ENCODE assay signal across 9 mouse cellular contexts in genomic region chr3:53656328-53656877, GRCm38 (mm10). TPM values are rescaled to one million over a fixed set of nuclear protein-coding genes. Genes with fewer than 3 reads are reported as not detected.
DNase-seq lines count a peak whose midpoint lies in the region; ATAC-seq and TF ChIP-seq lines count a peak whose summit lies in the region.
"Had no signal": no experiment of that assay in that cellular context is flagged by ENCODE, and none has a peak within 500 bp of the region (broad histone marks: within the 10 kb centered on the region; RNA-seq: fewer than 3 reads in every experiment).

No protein-coding gene starts in this region.

- no peak for TF ChIP-seq POLR2A in brain, embryonic 14.5 days (IDR thresholded peaks at IDR 0.05; ENCODE audit: borderline replicate concordance, extremely low read depth, insufficient read depth, insufficient read length, poor library complexity, severe bottlenecking)

- TF ChIP-seq CTCF in brain, embryonic 14.5 days (IDR thresholded peaks at IDR 0.05; ENCODE audit: borderline replicate concordance, extremely low read depth, insufficient read depth, insufficient read length), result no peak

- peak overlapping the region; percentile 52; the same call in 1 of the 2 replicates for H3K27ac ChIP-seq in heart, embryonic 12.5 days (ENCODE audit: poor library complexity, severe bottlenecking)
- no peak overlapping the region for H3K27ac ChIP-seq in liver, embryonic 15.5 days (replicated peaks)

- peak overlapping the region; percentile 63 for H3K9ac ChIP-seq in heart, embryonic 12.5 days
- H3K9ac ChIP-seq in liver, embryonic 15.5 days, result no peak overlapping the region

- WGBS in heart, embryonic 12.5 days, result 2% methylated on average over 42 of the region's 42 CpGs
- WGBS in liver, embryonic 15.5 days (ENCODE audit: insufficient replicate concordance), result 1% methylated on average over 42 of the region's 42 CpGs

- peaks cover 12% of the 10 kb centered on the region for H3K4me1 ChIP-seq in heart, embryonic 12.5 days (replicated peaks)
- H3K4me1 ChIP-seq in liver, embryonic 15.5 days (replicated peaks), result no peaks in the 10 kb centered on the region; the same call in 1 of the 2 replicates

- H3K27me3 ChIP-seq in heart, embryonic 12.5 days (replicated peaks), result peaks cover 16% of the 10 kb centered on the region
- H3K27me3 ChIP-seq in liver, embryonic 15.5 days, result peaks cover 43% of the 10 kb centered on the region

- H3K36me3 ChIP-seq in heart, embryonic 12.5 days, result peaks cover 27% of the 10 kb centered on the region
- H3K36me3 ChIP-seq in liver, embryonic 15.5 days (replicated peaks), result no peaks in the 10 kb centered on the region

- no peak for DNase-seq in heart, adult 8-10 months (ENCODE audit: low spot score)
- DNase-seq in brain, embryonic 14.5 days (ENCODE audit: low read depth), result peak; percentile 37
- peak; percentile 25 for DNase-seq in right cerebral cortex, postnatal 4 days
- no peak for DNase-seq in testis, postnatal 10 days (ENCODE audit: low spot score)
- no peak for DNase-seq in thymus, postnatal 14 days

- peaks cover 12% of the 10 kb centered on the region for H3K9me3 ChIP-seq in heart, embryonic 12.5 days (replicated peaks)
- no peaks in the 10 kb centered on the region; the same call in 1 of the 2 replicates for H3K9me3 ChIP-seq in liver, embryonic 15.5 days (replicated peaks)

- peak overlapping the region; percentile 62 for H3K4me3 ChIP-seq in heart, embryonic 12.5 days
- peak overlapping the region; percentile 44 for H3K4me3 ChIP-seq in liver, embryonic 15.5 days (replicated peaks)

- peak overlapping the region; percentile 93 for H3K4me2 ChIP-seq in heart, embryonic 12.5 days
- H3K4me2 ChIP-seq in liver, embryonic 15.5 days, result peak overlapping the region; percentile 62

- ATAC-seq in heart, embryonic 12.5 days (ENCODE audit: insufficient number of reproducible peaks, low FRiP score), result no peak; the same call in 1 of the 2 replicates
- ATAC-seq in granulocyte monocyte progenitor cell, adult 5-6 weeks (replicated peaks; ENCODE audit: poor library complexity, severe bottlenecking), result peak; percentile 43; the same call in 1 of the 2 replicates
- no peak for ATAC-seq in liver, embryonic 15.5 days (ENCODE audit: insufficient read depth)

RNA-seq across cellular contexts. Expression of gene Frem2, which starts 0.8 kb away (rescaled TPM):
- 7.0 and 7.9 TPM in 2 replicates for polyA plus RNA-seq in heart, embryonic 12.5 days (2016; fragmentation: Nextera tagmentation; extraction: Ambion mirVana)
- 1 to 10 TPM; 1.1 to 4.9 (median 3.5) TPM for total RNA-seq in heart, adult 8-10 months (2022)
- polyA plus RNA-seq in brain, embryonic 14.5 days (2012; rRNA removed), result 2.5 and 5.8 TPM in 2 replicates
- total RNA-seq in granulocyte monocyte progenitor cell, adult 5-6 weeks (2014; fragmentation: Nextera tagmentation), result not detected in 2 replicates
- not detected in 2 replicates for total RNA-seq in granulocyte monocyte progenitor cell, adult 5-6 weeks (2017)
- polyA plus RNA-seq in liver, embryonic 15.5 days (2015; fragmentation: Nextera tagmentation; extraction: Ambion mirVana), result 0.30 and 0.33 TPM in 2 replicates
- total RNA-seq: MEL had no signal

Comparison
In these comparisons a context has a peak if more than half of its experiments do, and no peak if none do; other contexts are left out.
1. DNase-seq: peak in brain, embryonic 14.5 days (single experiment) and right cerebral cortex, postnatal 4 days (single experiment); none in heart, adult 8-10 months (single experiment), testis, postnatal 10 days (single experiment) and thymus, postnatal 14 days (single experiment).